Mouse (Mus musculus) neural tube, embryonic 13.5 days (tissue): ENCODE results near the gene Best3. TPM values are rescaled to one million over a fixed set of nuclear protein-coding genes. Genes with fewer than 3 reads are reported as not detected.
"Not testable (repeated sequence)": the region's sequence is repeated elsewhere in the genome, so short reads cannot be mapped to it uniquely, and the experiment has no call there.

Experiments
- ATAC-seq: fragments of 200-750 bp; cut with Nextera tagmentation; 2 replicates; pipeline ENCODE4 v1.8.0; 2017; ENCODE audit warnings: low read depth, mild to moderate bottlenecking, moderate TSS enrichment, moderate library complexity
- H3K27ac ChIP-seq: fragments of 300-500 bp; sonication (generic); replicated peaks from 2 replicates; pipeline ENCODE4 v1.5.1; 2015; ENCODE audit warnings: moderate library complexity, mild to moderate bottlenecking, inconsistent platforms
- H3K27me3 ChIP-seq: fragments of 300-500 bp; sonication (generic); 2 replicates; pipeline ENCODE4 v1.6.1; 2015; ENCODE audit warnings: mild to moderate bottlenecking, inconsistent platforms
- H3K36me3 ChIP-seq: fragments of 300-500 bp; sonication (generic); 2 replicates; pipeline ENCODE4 v1.6.1; 2015; ENCODE audit warnings: mild to moderate bottlenecking, inconsistent platforms
- H3K4me1 ChIP-seq: fragments of 300-500 bp; sonication (generic); replicated peaks from 2 replicates; pipeline ENCODE4 v1.6.1; 2015; ENCODE audit warnings: inconsistent platforms
- H3K4me2 ChIP-seq: fragments of 300-500 bp; sonication (generic); 2 replicates; pipeline ENCODE4 v1.6.1; 2015; ENCODE audit warnings: inconsistent platforms, mild to moderate bottlenecking, moderate library complexity
- H3K4me3 ChIP-seq: fragments of 300-500 bp; sonication (generic); 2 replicates; pipeline ENCODE4 v1.5.1; 2015; ENCODE audit warnings: mild to moderate bottlenecking, inconsistent platforms
- H3K9ac ChIP-seq: fragments of 300-500 bp; sonication (generic); 2 replicates; pipeline ENCODE4 v1.6.1; 2015; ENCODE audit warnings: moderate library complexity, mild to moderate bottlenecking, inconsistent platforms
- H3K9me3 ChIP-seq: fragments of 300-500 bp; sonication (generic); 2 replicates; pipeline ENCODE4 v1.6.1; 2016; ENCODE audit warnings: inconsistent platforms
- WGBS: fragments of 180-500 bp; shearing (Covaris S2); methylation state at CpG from one replicate; pipeline ENCODE4 v1.1.7; 2015; 5-methylcytosine and 5-hydroxymethylcytosine counted together
- polyA plus RNA-seq: library from polyadenylated mRNA; unstranded; fragments of >200 nt; fragmentation: Nextera tagmentation; extraction: Ambion mirVana; gene quantifications from 2 replicates; pipeline ENCODE4 v1.2.1, GENCODE M21; 2015

The Best3 gene
- polyA plus RNA-seq, 1 experiment from 2014 or later, result not detected

DNA sequence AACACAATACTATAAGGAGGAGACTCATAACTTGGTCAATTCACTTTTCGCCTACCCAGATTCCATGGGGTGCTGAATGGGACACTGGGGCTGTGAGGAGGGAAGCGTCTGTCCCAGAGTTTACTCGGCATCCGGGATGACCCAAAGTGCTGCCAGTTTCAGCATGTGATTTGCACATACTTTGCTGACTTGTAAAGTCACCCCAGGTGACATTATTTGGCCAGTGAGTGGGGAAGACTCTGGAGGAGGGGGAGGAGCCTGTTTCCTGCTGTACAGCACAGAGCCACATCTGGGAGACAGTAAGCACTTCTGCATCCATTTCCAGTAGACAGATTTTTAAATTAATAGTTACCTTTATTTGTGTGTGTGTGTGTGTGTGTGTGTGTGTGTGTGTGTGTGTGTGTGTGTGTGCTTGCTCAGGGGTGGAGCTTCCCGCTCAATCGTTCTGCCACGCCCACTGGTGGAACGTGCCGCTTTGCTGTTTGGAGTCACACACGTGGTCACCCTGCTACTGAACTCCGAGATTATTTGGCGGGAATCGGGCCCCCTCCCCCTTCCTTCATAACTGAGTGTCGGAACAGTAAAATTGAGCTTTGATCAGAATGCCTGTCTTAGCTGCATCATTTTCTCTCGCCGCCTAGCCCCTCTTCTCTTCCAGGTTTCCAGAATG is 57.5 kb downstream of the Best3 start:
- not testable (repeated sequence) for H3K27me3 ChIP-seq, H3K9me3 ChIP-seq, H3K27ac ChIP-seq, H3K4me3 ChIP-seq, H3K9ac ChIP-seq, ATAC-seq, H3K4me2 ChIP-seq, H3K36me3 ChIP-seq
- peaks cover 14% of the 10 kb centered on the region for H3K4me1 ChIP-seq
- 62% methylated on average over 14 of the region's 16 CpGs for WGBS

DNA sequence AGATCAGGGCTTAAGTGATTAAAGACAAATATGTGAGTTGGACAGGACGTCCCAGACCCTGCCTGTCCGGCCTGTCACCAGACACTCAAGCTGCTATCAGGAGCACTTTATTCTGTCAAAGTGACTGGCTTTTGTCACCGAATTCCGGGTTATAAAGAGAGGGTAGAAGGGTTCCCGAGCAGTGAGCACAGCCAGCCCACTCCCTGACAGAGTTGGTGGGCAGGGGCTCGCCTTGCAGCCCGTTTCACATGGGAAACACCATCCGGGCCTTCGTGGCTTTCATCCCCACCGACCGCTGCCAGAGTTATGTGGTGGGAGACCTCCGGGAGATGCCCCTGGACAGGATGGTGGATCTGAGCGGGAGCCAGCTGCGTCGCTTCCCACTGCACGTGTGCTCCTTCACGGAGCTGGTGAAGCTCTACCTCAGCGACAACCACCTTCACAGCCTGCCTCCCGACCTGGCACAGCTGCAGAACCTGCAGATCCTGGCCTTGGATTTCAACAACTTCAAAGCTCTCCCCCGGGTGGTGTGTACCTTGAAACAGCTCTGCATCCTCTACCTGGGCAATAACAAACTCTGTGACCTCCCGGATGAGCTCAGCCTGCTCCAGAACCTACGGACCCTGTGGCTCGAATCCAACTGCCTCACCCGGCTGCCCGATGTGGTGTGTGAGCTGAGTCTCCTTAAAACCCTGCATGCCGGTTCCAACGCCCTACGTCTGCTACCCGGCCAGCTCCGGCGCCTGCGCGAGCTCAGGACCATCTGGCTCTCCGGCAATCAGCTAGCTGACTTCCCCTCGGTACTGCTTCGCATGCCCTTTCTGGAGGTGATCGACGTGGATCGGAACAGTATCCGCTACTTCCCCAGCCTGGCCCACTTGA is 59.3 kb downstream of the Best3 start, which contains the start of gene Lrrc10:
TSS of gene Lrrc10 (plus strand) at position 167 of the 882 bp plus-strand sequence.
- H3K4me3 ChIP-seq, result peak within 1 kb of the TSS; percentile 11
- 36% methylated on average over 40 of the region's 40 CpGs for WGBS
- ATAC-seq, result peak; percentile 40; the same call in 1 of the 2 replicates
- H3K9me3 ChIP-seq, result no peaks in the 10 kb centered on the region
- H3K36me3 ChIP-seq, result peaks cover 17% of the 10 kb centered on the region
- peak within 1 kb of the TSS; percentile 45 for H3K4me2 ChIP-seq
- peaks cover 14% of the 10 kb centered on the region for H3K4me1 ChIP-seq
- no peaks in the 10 kb centered on the region for H3K27me3 ChIP-seq
- no peak within 1 kb of the TSS for H3K27ac ChIP-seq
- H3K9ac ChIP-seq, result peak within 1 kb of the TSS; percentile 54; the same call in 1 of the 2 replicates

DNA sequence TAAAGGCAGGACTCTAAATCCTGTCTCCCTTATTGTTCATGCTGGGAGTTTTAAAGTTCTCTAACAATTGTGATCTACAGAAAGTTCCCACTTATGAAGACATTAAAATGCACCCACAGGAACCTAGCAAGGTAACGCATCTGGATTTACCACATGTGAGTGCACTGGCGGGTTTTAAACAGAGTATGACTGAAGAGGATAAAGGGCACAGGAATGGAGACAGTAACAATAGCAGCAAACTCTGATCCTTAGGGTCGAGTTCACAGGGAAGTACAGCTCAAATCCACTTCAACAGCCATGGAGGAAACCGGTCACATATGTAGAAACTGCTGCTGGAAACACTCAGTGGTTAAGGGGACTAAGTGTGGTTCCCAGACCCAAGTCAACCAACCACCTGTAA is 63.1 kb downstream of the Best3 start:
- H3K36me3 ChIP-seq, result peaks cover 54% of the 10 kb centered on the region
- H3K4me1 ChIP-seq, result peaks cover 14% of the 10 kb centered on the region
- no peak for ATAC-seq
- H3K27me3 ChIP-seq, result no peaks in the 10 kb centered on the region
- H3K27ac ChIP-seq, result no peak overlapping the region
- H3K9me3 ChIP-seq, result no peaks in the 10 kb centered on the region
- no peak overlapping the region for H3K4me3 ChIP-seq
- WGBS, result 77% methylated on average over 4 of the region's 4 CpGs
- H3K4me2 ChIP-seq, result no peak overlapping the region
- no peak overlapping the region for H3K9ac ChIP-seq

DNA sequence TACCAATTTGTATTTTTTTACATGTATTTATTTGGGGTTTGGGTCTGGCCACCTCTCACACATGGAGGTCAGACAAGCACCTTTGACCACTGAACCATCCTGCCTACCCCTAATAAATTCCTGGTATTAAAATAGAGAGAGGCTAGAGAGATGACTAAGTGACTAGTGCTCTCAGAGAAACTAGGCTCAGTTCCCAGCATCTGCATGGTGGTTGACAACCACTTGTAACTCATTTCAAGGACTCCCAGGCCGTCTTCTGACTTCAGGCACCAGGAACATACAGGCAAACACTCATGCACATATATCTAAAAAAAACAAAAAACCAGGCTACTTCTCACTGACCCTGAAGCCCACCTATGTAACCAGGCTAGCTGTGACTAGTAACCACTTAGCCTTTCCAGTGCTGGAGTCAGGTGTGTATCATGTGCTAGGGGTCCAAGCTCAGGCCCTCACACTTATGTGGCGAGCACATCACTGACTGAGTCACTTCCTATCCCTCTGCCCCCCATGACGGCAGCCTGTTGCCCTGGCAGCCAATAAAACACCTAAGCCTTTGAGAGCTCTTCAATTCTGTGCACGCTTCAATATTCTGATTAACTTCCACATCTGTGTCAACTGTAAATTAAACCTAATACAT is 64.0 kb downstream of the Best3 start:
- Histone ChIP-seq H3K27me3 (no peaks in the 10 kb centered on the region), H3K9me3 (no peaks in the 10 kb centered on the region), H3K4me1 (peaks cover 14% of the 10 kb centered on the region), H3K4me2 (no peak overlapping the region), H3K4me3 (no peak overlapping the region), H3K27ac (no peak overlapping the region), H3K9ac (no peak overlapping the region), H3K36me3 (peaks cover 62% of the 10 kb centered on the region)
- no peak for ATAC-seq
- 81% methylated on average over 4 of the region's 4 CpGs for WGBS

DNA sequence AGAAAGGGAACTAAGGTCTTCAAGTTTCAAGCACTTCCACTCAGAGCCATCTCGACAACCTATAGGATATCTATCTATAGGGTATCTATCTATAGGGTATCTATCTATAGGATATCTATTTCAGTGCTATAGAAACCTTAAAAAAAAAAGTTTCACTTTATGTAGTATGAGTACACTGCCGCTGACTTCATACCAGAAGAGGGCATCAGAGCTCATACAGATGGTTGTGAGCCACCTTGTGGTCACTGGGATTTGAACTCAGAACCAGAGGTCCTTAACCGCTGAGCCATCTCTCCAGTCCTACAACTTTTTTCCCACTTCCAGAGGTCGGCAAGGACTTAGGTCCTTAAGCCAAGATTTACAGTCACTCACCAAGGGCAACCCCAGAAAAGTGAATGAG is 69.6 kb downstream of the Best3 start:
- Histone ChIP-seq H3K4me2 (no peak overlapping the region), H3K4me1 (peaks cover 16% of the 10 kb centered on the region), H3K4me3 (no peak overlapping the region), H3K9ac (no peak overlapping the region), H3K9me3 (no peaks in the 10 kb centered on the region), H3K27ac (no peak overlapping the region), H3K36me3 (peaks cover 99% of the 10 kb centered on the region), H3K27me3 (no peaks in the 10 kb centered on the region)
- 94% methylated on average over 4 of the region's 4 CpGs for WGBS
- no peak for ATAC-seq

DNA sequence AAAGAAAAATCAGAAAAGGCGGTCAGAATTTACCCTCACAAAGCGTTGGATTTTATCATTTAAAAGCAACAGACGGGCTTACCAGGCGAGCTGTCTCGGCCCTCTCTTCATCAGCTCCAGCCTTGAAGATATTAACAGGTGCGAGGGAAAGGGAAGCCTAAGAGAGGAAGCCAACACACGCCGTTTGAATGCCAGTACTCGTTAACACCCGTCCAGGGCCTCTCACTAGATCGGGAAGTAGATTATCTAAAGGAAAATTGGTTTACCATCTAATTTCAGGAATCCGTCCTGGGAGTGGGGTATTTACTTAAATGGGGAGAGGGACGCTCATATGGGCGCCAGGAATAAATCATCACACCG is 76.8 kb downstream of the Best3 start:
- no peak for ATAC-seq
- H3K9ac ChIP-seq, result peak overlapping the region; percentile 81
- H3K4me3 ChIP-seq, result peak overlapping the region; percentile 68
- no peaks in the 10 kb centered on the region for H3K27me3 ChIP-seq
- H3K9me3 ChIP-seq, result no peaks in the 10 kb centered on the region
- peaks cover 43% of the 10 kb centered on the region for H3K36me3 ChIP-seq
- 2% methylated on average over 15 of the region's 15 CpGs for WGBS
- peaks cover 23% of the 10 kb centered on the region for H3K4me1 ChIP-seq
- peak overlapping the region; percentile 94 for H3K4me2 ChIP-seq
- H3K27ac ChIP-seq, result peak overlapping the region; percentile 87

DNA sequence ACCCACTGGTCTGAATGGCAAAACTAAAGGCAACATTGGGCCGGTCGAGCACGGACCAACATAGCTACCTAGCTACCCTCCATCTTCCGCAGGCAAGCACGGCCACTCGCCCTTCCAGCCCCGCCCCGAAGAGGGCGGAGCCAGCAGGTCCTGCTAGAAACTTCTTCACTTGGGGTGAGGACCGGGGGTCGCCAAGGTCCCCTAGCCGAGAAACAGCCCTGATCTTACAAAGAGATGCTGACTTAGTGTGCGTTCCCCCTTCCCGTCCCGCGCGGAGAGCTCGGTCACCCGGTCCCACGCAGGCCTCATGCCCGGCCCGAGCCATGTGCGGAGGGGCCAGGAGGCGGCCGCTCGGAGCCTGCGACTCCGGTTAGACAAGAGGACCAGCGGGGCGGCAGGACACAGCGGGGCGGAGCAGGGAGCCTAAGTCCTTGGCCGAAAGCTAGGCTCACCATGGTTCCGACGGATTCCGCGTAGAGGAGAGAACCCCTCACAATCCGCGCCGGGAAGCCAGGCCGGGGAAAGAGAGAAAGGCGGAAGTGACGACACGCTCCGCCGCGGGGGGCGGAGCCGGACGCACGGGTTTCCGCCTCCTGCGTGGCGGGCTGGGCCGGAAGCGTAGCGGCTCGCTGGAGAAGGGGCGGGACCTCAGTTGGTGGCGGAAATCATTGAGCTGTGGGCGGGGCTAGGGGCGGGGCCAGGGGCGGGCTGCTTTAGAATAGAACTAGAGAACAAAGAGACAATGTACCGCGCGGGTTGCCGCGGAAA is 77.3 kb downstream of the Best3 start, which contains the start of gene Cct2:
TSS of gene Cct2 (minus strand) at position 561 of the 768 bp plus-strand sequence.
- Histone ChIP-seq H3K4me1 (peaks cover 23% of the 10 kb centered on the region), H3K4me2 (peak within 1 kb of the TSS; percentile 94), H3K36me3 (peaks cover 37% of the 10 kb centered on the region), H3K27ac (peak within 1 kb of the TSS; percentile 87), H3K9ac (peak within 1 kb of the TSS; percentile 81), H3K9me3 (no peaks in the 10 kb centered on the region), H3K27me3 (no peaks in the 10 kb centered on the region), H3K4me3 (peak within 1 kb of the TSS; percentile 68)
- ATAC-seq, result peak; percentile 96
- under 1% methylated on average over 67 of the region's 68 CpGs for WGBS

DNA sequence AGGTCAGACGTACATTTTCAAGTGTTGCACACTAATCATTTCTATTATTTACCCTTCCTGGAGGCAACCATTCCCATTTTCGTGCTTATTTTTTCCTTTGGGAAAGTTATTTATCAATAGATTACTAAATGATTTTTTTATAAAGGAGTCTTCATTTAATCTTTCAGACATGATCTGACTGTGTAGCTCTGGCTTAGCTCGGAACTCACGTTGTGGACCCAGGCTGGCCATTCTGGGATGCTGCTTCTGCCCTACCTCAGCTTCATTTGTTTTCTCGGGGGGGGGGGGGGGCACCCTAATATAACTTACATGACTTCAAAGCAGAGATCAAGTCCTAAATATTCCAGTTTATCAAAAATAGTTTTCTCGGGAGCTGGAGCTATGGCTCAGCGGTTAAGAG is 78.0 kb downstream of the Best3 start:
- peak overlapping the region; percentile 63 for H3K9ac ChIP-seq
- H3K27ac ChIP-seq, result peak overlapping the region; percentile 87
- WGBS, result 6% methylated on average over 7 of the region's 7 CpGs
- ATAC-seq, result peak; percentile 60
- H3K4me2 ChIP-seq, result peak overlapping the region; percentile 56
- no peaks in the 10 kb centered on the region for H3K27me3 ChIP-seq
- H3K36me3 ChIP-seq, result peaks cover 32% of the 10 kb centered on the region
- peaks cover 16% of the 10 kb centered on the region for H3K4me1 ChIP-seq
- H3K9me3 ChIP-seq, result no peaks in the 10 kb centered on the region
- peak overlapping the region; percentile 68 for H3K4me3 ChIP-seq

DNA sequence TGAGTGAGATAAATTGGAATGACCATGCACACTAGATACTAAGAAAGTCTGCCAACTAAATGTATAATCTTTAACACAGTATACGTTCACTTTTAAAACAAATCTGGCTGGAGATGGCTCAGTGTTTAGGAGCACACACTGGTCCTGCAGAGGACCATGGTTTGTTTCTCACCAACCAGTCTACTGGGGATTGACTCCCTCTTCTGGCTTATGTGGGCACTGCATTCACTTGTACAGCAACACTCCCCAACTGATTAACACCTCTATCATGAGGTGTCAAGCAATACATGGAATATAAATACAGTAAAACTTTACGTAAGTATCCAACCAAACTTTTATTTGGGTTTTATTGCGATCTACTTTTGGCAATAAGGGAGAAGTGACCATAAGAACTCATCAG is 83.0 kb downstream of the Best3 start:
- no peak overlapping the region for H3K9ac ChIP-seq
- H3K4me1 ChIP-seq, result no peaks in the 10 kb centered on the region
- no peak overlapping the region for H3K4me2 ChIP-seq
- no peak overlapping the region for H3K4me3 ChIP-seq
- no peaks in the 10 kb centered on the region for H3K9me3 ChIP-seq
- no peak overlapping the region for H3K27ac ChIP-seq
- no peaks in the 10 kb centered on the region for H3K27me3 ChIP-seq
- H3K36me3 ChIP-seq, result peaks cover 38% of the 10 kb centered on the region
- no peak for ATAC-seq
- 97% methylated on average over 3 of the region's 3 CpGs for WGBS

DNA sequence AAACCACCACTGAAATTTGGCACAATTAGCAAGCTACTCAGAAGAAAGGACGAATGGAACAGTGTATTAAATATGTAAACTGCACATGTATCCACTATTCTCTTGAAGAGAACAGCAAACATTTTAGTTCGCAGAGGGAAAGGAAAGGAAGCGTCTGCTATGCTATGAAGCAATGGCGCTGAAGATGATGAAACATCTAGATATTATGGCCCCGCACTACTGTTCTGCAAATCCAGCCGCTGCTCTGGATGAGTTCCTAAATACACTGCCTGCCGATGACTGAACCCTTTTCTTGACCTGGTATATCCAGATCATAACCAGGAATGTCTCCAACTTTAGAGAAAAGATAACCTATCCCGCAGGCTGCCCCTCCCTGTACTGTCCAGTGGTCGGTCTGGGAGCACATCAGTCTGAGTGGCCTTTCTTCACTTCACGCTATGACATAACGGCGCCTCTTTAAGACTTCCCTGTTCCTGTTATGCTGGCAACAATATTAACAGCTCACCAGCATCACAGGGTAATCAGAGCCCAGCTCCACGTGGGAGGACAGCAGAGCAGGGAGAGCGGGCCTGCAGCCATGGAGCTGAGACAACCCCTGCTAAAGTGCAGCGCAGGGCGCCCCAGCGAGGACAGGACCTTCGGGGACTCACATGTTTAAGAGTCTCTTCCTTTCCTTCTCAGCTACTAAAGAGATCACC is 86.2 kb downstream of the Best3 start:
- no peak for ATAC-seq
- H3K36me3 ChIP-seq, result peaks cover 64% of the 10 kb centered on the region
- H3K4me1 ChIP-seq, result no peaks in the 10 kb centered on the region
- H3K4me2 ChIP-seq, result no peak overlapping the region
- H3K4me3 ChIP-seq, result no peak overlapping the region
- no peak overlapping the region for H3K27ac ChIP-seq
- H3K27me3 ChIP-seq, result no peaks in the 10 kb centered on the region
- no peaks in the 10 kb centered on the region for H3K9me3 ChIP-seq
- 93% methylated on average over 18 of the region's 18 CpGs for WGBS
- no peak overlapping the region for H3K9ac ChIP-seq

DNA sequence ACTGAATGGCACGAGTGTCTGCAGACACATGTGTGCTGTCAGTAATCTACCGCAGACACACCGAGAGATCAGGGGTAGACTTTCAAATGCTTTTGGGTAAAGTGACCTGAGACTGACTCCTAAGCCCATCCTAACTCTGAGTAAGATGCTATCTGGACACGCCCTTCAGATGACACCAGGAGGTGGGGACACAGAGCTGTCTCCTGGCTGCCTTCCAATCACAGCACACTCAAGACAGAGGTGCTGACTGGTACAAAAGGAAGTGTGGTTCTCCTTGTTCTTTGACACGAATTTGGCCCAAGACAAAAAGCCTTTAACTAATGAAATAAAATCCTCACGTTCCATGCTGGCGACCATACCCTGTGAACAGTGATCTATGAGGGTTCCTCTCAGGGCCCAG is 87.1 kb downstream of the Best3 start:
- H3K9me3 ChIP-seq, result no peaks in the 10 kb centered on the region
- H3K9ac ChIP-seq, result no peak overlapping the region
- no peaks in the 10 kb centered on the region for H3K4me1 ChIP-seq
- H3K4me3 ChIP-seq, result no peak overlapping the region
- no peaks in the 10 kb centered on the region for H3K27me3 ChIP-seq
- no peak overlapping the region for H3K4me2 ChIP-seq
- H3K27ac ChIP-seq, result no peak overlapping the region
- 82% methylated on average over 7 of the region's 7 CpGs for whole genome bisulfite sequencing
- peaks cover 72% of the 10 kb centered on the region for H3K36me3 ChIP-seq
- no peak for ATAC-seq
